Mouse (Mus musculus) ES-E14 (cell line): Measurements from ENCODE around the gene Serpinb11.

Experiments
- CHD2 ChIP-seq: IDR thresholded peaks from 2 replicates; pipeline ENCODE4 v1.6.1; 2014; ENCODE audit warnings: mild to moderate bottlenecking, low read depth, low read length, inconsistent platforms
- HCFC1 ChIP-seq: IDR thresholded peaks from 2 replicates; pipeline ENCODE4 v1.6.1; 2012; ENCODE audit warnings: low read length, inconsistent platforms, borderline replicate concordance; ENCODE audit not compliant: insufficient read depth
- MAFK ChIP-seq: IDR thresholded peaks from 2 replicates; pipeline ENCODE4 v1.6.1; 2014; ENCODE audit warnings: mild to moderate bottlenecking, low read depth, low read length, inconsistent platforms; ENCODE audit not compliant: insufficient read depth
- ZC3H11A ChIP-seq: IDR thresholded peaks from 2 replicates; pipeline ENCODE4 v1.6.1; 2012; ENCODE audit warnings: low read depth, mild to moderate bottlenecking, inconsistent platforms, low read length, borderline replicate concordance
- ZNF384 ChIP-seq: IDR thresholded peaks from 2 replicates; pipeline ENCODE4 v1.6.1; 2012; ENCODE audit warnings: low read depth, low read length, inconsistent platforms

- TF ChIP-seq ZNF384 (no peak), ZC3H11A (no peak), CHD2 (no peak), HCFC1 (no peak), MAFK (no peak)
Observed at GRCm38 (mm10) chr1:107350392-107350791, 10.6 kb upstream of the Serpinb11 start.
